Mouse (Mus musculus) CH12.LX (cell line): ENCODE data around the gene Abcc3. TPM values are rescaled to one million over a fixed set of nuclear protein-coding genes. Genes with fewer than 3 reads are reported as not detected.

Experiments
- DNase-seq: peaks from one replicate; pipeline ENCODE4 v3.0.0-alpha.2; 2013; ENCODE audit errors: extremely low read depth
- H3K27ac ChIP-seq: 2 replicates; pipeline ENCODE4 v1.5.1; 2012; ENCODE audit warnings: low read depth, mild to moderate bottlenecking, control low read depth, moderate library complexity; ENCODE audit not compliant: insufficient read depth
- H3K27me3 ChIP-seq: replicated peaks from 2 replicates; pipeline ENCODE3; 2012; ENCODE audit warnings: inconsistent platforms
- H3K36me3 ChIP-seq, 2 experiments: replicated peaks in 1 of 2; 2 replicates each; pipeline versions ENCODE3 to v1.6.1; 2012; ENCODE audit warnings: inconsistent platforms in 1 of 2, low read length in 1 of 2, mild to moderate bottlenecking in 1 of 2, mixed read lengths in 1 of 2, moderate library complexity in 1 of 2; ENCODE audit not compliant: control insufficient read depth in 1 of 2, insufficient read depth in 1 of 2
- H3K4me1 ChIP-seq, 2 experiments: 2 replicates each; pipeline ENCODE4 v1.6.1; 2012; ENCODE audit warnings: inconsistent platforms in 1 of 2, moderate library complexity in 1 of 2; ENCODE audit not compliant: insufficient read depth in 2 of 2, control insufficient read depth in 1 of 2
- H3K4me2 ChIP-seq: 2 replicates; pipeline ENCODE4 v1.6.1; 2012; ENCODE audit warnings: low read depth, mild to moderate bottlenecking, control low read depth; ENCODE audit not compliant: poor library complexity, insufficient read depth, severe bottlenecking
- H3K4me3 ChIP-seq, 3 experiments: fragments of 150-350 bp in 1 of 3; sonication (generic) in 1 of 3; replicated peaks in 1 of 3; 2 replicates each; pipeline versions ENCODE3 to v1.5.1; 2011 to 2012; ENCODE audit warnings: low read depth in 2 of 3, low read length in 2 of 3, mild to moderate bottlenecking in 2 of 3, moderate library complexity in 2 of 3, control low read depth in 1 of 3, improper control_type of control experiment in 1 of 3, inconsistent platforms in 1 of 3, mixed read lengths in 1 of 3; ENCODE audit not compliant: poor library complexity in 1 of 3
- H3K79me2 ChIP-seq: replicated peaks from 2 replicates; pipeline ENCODE4 v1.6.1; 2012; ENCODE audit warnings: mild to moderate bottlenecking, moderate library complexity; ENCODE audit not compliant: control insufficient read depth, poor library complexity, insufficient read depth, severe bottlenecking; ENCODE audit errors: extremely low read depth
- H3K9ac ChIP-seq: 2 replicates; pipeline ENCODE4 v1.6.1; 2012; ENCODE audit warnings: low read depth, mild to moderate bottlenecking, control low read depth, moderate library complexity; ENCODE audit not compliant: insufficient read depth
- H3K9me3 ChIP-seq: replicated peaks from 2 replicates; pipeline ENCODE3; 2012; ENCODE audit warnings: low read length, inconsistent platforms, mixed read lengths
- BHLHE40 ChIP-seq: IDR thresholded peaks from 2 replicates; pipeline ENCODE4 v1.6.1; 2011; ENCODE audit warnings: mild to moderate bottlenecking, low read depth, low read length, improper control_type of control experiment
- CHD1 ChIP-seq: IDR thresholded peaks from 2 replicates; pipeline ENCODE4 v1.6.1; 2012; ENCODE audit warnings: low read depth, low read length, improper control_type of control experiment, inconsistent platforms
- CHD2 ChIP-seq: IDR thresholded peaks from 2 replicates; pipeline ENCODE4 v1.6.1; 2011; ENCODE audit warnings: low read length, improper control_type of control experiment
- CTCF ChIP-seq, 2 experiments: IDR thresholded peaks in 1 of 2; conservative IDR thresholded peaks in 1 of 2; 2 replicates each; pipeline ENCODE4 v1.5.1; 2011 to 2012; ENCODE audit warnings: low read depth in 2 of 2, low read length in 2 of 2, improper control_type of control experiment in 1 of 2, inconsistent platforms in 1 of 2, mild to moderate bottlenecking in 1 of 2, moderate library complexity in 1 of 2
- E2F4 ChIP-seq: IDR thresholded peaks from 2 replicates; pipeline ENCODE4 v1.6.1; 2011; ENCODE audit warnings: low read depth, low read length, improper control_type of control experiment; ENCODE audit not compliant: insufficient replicate concordance
- ELF1 ChIP-seq: IDR thresholded peaks from 2 replicates; pipeline ENCODE4 v1.6.1; 2014; ENCODE audit warnings: low read depth, mild to moderate bottlenecking, inconsistent platforms, low read length, improper control_type of control experiment
- EP300 ChIP-seq: IDR thresholded peaks from 2 replicates; pipeline ENCODE4 v1.6.1; 2011; ENCODE audit warnings: low read length, improper control_type of control experiment
- GABPA ChIP-seq: IDR thresholded peaks from 2 replicates; pipeline ENCODE4 v1.6.1; 2012; ENCODE audit warnings: low read depth, low read length, improper control_type of control experiment, inconsistent platforms; ENCODE audit not compliant: insufficient replicate concordance
- HCFC1 ChIP-seq: IDR thresholded peaks from 2 replicates; pipeline ENCODE4 v1.6.1; 2012; ENCODE audit warnings: low read depth, mild to moderate bottlenecking, inconsistent platforms, low read length, improper control_type of control experiment
- IRF4 ChIP-seq: IDR thresholded peaks from 2 replicates; pipeline ENCODE4 v1.6.1; 2014; ENCODE audit warnings: low read depth, mild to moderate bottlenecking, inconsistent platforms, low read length, improper control_type of control experiment
- JUN ChIP-seq: IDR thresholded peaks from 2 replicates; pipeline ENCODE4 v1.6.1; 2011; ENCODE audit warnings: low read depth, mild to moderate bottlenecking, low read length, improper control_type of control experiment, moderate library complexity; ENCODE audit not compliant: insufficient read depth
- JUND ChIP-seq: conservative IDR thresholded peaks from 2 replicates; pipeline ENCODE4 v1.6.1; 2011; ENCODE audit warnings: low read depth, low read length, improper control_type of control experiment
- MAFK ChIP-seq: IDR thresholded peaks from 2 replicates; pipeline ENCODE4 v1.6.1; 2011; ENCODE audit warnings: low read length, improper control_type of control experiment; ENCODE audit not compliant: insufficient replicate concordance
- MAX ChIP-seq: IDR thresholded peaks from 2 replicates; pipeline ENCODE4 v1.6.1; 2011; ENCODE audit warnings: low read length, improper control_type of control experiment
- MAZ ChIP-seq: IDR thresholded peaks from 2 replicates; pipeline ENCODE4 v1.6.1; 2012; ENCODE audit warnings: low read depth, mild to moderate bottlenecking, inconsistent platforms, low read length, improper control_type of control experiment, moderate library complexity
- MXI1 ChIP-seq: IDR thresholded peaks from 2 replicates; pipeline ENCODE4 v1.6.1; 2011; ENCODE audit warnings: mild to moderate bottlenecking, low read depth, low read length, improper control_type of control experiment
- MYC ChIP-seq: IDR thresholded peaks from 2 replicates; pipeline ENCODE4 v1.6.1; 2011; ENCODE audit warnings: low read depth, mild to moderate bottlenecking, improper control_type of control experiment, low read length
- NELFE ChIP-seq: IDR thresholded peaks from 2 replicates; pipeline ENCODE4 v1.6.1; 2011; ENCODE audit warnings: low read depth, low read length, improper control_type of control experiment
- NRF1 ChIP-seq: IDR thresholded peaks from 2 replicates; pipeline ENCODE4 v1.6.1; 2014; ENCODE audit warnings: low read depth, mild to moderate bottlenecking, inconsistent platforms, low read length, improper control_type of control experiment, moderate library complexity
- PAX5 ChIP-seq: IDR thresholded peaks from 2 replicates; pipeline ENCODE4 v1.6.1; 2012; ENCODE audit warnings: low read length, inconsistent platforms, mixed read lengths
- POLR2A ChIP-seq: IDR thresholded peaks from 2 replicates; pipeline ENCODE4 v1.6.1; 2011; ENCODE audit warnings: low read depth, mild to moderate bottlenecking, improper control_type of control experiment, low read length
- POLR2AphosphoS2 ChIP-seq: IDR thresholded peaks from 2 replicates; pipeline ENCODE4 v1.6.1; 2011; ENCODE audit warnings: low read depth, low read length, improper control_type of control experiment
- RCOR1 ChIP-seq: conservative IDR thresholded peaks from 2 replicates; pipeline ENCODE4 v1.6.1; 2012; ENCODE audit warnings: low read depth, mild to moderate bottlenecking, inconsistent platforms, low read length, improper control_type of control experiment
- SIN3A ChIP-seq: IDR thresholded peaks from 2 replicates; pipeline ENCODE4 v1.6.1; 2012; ENCODE audit warnings: low read length, improper control_type of control experiment, inconsistent platforms
- SMC3 ChIP-seq: IDR thresholded peaks from 2 replicates; pipeline ENCODE4 v1.6.1; 2011; ENCODE audit warnings: low read depth, low read length, improper control_type of control experiment
- TCF12 ChIP-seq: IDR thresholded peaks from 2 replicates; pipeline ENCODE4 v1.6.1; 2014; ENCODE audit warnings: low read depth, mild to moderate bottlenecking, inconsistent platforms, low read length, improper control_type of control experiment
- UBTF ChIP-seq: IDR thresholded peaks from 2 replicates; pipeline ENCODE4 v1.6.1; 2012; ENCODE audit warnings: low read depth, mild to moderate bottlenecking, inconsistent platforms, low read length, improper control_type of control experiment, moderate library complexity
- USF1 ChIP-seq: IDR thresholded peaks from 2 replicates; pipeline ENCODE4 v1.6.1; 2014; ENCODE audit warnings: low read depth, mild to moderate bottlenecking, inconsistent platforms, low read length, improper control_type of control experiment
- ZKSCAN1 ChIP-seq: IDR thresholded peaks from 2 replicates; pipeline ENCODE4 v1.6.1; 2012; ENCODE audit warnings: low read depth, inconsistent platforms, low read length, improper control_type of control experiment, borderline replicate concordance
- ZNF384 ChIP-seq: IDR thresholded peaks from 2 replicates; pipeline ENCODE4 v1.6.1; 2012; ENCODE audit warnings: low read depth, low read length, improper control_type of control experiment, inconsistent platforms
- dilution Hi-C: fragments of 300-500 bp; cut with MboI; formaldehyde crosslinking; loops from 2 replicates; pipeline ENCODE4 v1.14.3; 2020; ENCODE audit warnings: low sequenced_read_pairs; ENCODE audit not compliant: extremely low pct_unique_long_range_greater_than_20kb, extremely low pct_ligation_motif_present
- in situ Hi-C: fragments of 300-500 bp; cut with MboI; formaldehyde crosslinking; loops from 3 replicates; pipeline ENCODE4 v1.14.3; 2019; ENCODE audit warnings: low sequenced_read_pairs, low pct_ligation_motif_present, low pct_unique_long_range_greater_than_20kb, mixed read lengths
- polyA plus RNA-seq: library from polyadenylated mRNA; unstranded; fragments of >175 nt; gene quantifications from 2 replicates; pipeline ENCODE4 v1.2.1, GENCODE M21; 2012; ENCODE audit warnings: low read depth; ENCODE audit not compliant: insufficient read length
- total RNA-seq, 2 experiments: library from RNA; depleted of rRNA; stranded (reverse); fragments of 300-350 nt in 1 of 2; fragments of >200 nt in 1 of 2; gene quantifications; 2 replicates each; pipeline ENCODE4 v1.2.3; 2012 to 2014

Gene Abcc3
- total and polyA plus RNA-seq, 3 experiments: 0.21 to 0.66 (median 0.40) TPM

DNA sequence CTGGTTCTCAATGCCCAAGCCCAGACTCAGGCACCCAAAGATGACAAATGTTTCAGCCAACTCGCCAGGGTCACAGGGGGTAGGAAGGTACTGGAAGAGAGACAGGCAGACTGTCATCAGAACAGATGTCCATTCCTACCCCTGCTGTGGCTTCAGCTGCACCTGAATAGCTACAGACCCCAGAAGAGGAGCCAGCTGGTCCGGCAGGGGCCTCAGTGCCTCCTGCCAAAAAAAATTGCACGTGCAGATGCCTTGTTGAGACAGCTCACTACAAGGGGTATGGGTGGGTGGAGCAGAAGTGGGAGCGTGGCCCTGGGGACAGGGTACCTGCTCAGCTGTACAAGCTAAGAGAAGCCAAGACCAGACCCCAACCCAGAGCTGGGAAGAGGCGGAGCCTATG is 31.1 kb upstream of the Abcc3 start:
- Histone ChIP-seq H3K4me1 (peaks cover 23 to 70% of the 10 kb centered on the region in 2 experiments), H3K4me2 (no peak overlapping the region), H3K36me3 (no peaks in the 10 kb centered on the region), H3K27me3 (no peaks in the 10 kb centered on the region), H3K27ac (no peak overlapping the region), H3K9me3 (no peaks in the 10 kb centered on the region), H3K4me3 (no peak overlapping the region), H3K79me2 (no peaks in the 10 kb centered on the region)
- in situ Hi-C loops: loop anchor here (5.0 kb wide), 1 partner anchor 58 kb away; no protein-coding TSS in a partner anchor
- dilution Hi-C loops: no loop called here
- no peak for DNase-seq
- TF ChIP-seq MAX: no peak
- TF ChIP-seq GABPA: no peak
- TF ChIP-seq EP300: no peak
- TF ChIP-seq IRF4: no peak
- no peak for TF ChIP-seq ZNF384
- no peak for TF ChIP-seq JUN
- no peak for TF ChIP-seq CHD1
- no peak for TF ChIP-seq MAFK
- TF ChIP-seq JUND: no peak
- TF ChIP-seq USF1: no peak
- no peak for TF ChIP-seq ELF1
- no peak for TF ChIP-seq SIN3A
- no peak for TF ChIP-seq POLR2AphosphoS2
- TF ChIP-seq BHLHE40: no peak
- TF ChIP-seq TCF12: no peak
- TF ChIP-seq, all 38 proteins: peak for 0
- H3K9ac ChIP-seq: no peak overlapping the region

DNA sequence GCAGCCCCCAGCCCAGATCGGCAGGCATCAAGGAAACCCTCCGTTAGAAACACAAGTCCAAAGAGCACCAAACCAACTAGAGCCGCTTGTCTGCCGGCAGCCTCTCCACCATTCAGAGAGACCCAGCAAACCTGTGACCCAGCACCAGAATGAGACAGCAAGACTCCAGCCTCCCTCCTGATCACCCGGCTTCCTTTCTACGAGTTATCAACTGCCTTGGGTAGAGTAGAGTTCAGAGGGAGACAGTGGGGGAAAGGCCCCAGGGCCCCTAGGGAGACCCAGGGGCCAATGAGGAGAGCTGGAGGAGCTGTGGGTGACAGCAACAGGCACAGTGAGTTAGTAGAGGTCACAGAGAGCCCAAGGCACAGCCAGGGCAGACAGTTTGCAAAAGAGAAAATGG is 28.2 kb upstream of the Abcc3 start:
- in situ Hi-C loops: loop anchor here (5.0 kb wide), 1 partner anchor 61 kb away; no protein-coding TSS in a partner anchor
- H3K4me3 ChIP-seq: peak overlapping the region in 2 of 3 experiments; percentile 45 to 52
- dilution Hi-C loops: no loop called here
- peak overlapping the region; percentile 80 for H3K27ac ChIP-seq
- H3K36me3 ChIP-seq: peaks cover 0 to 4% of the 10 kb centered on the region in 2 experiments
- peak overlapping the region; percentile 76 for H3K4me2 ChIP-seq
- no peaks in the 10 kb centered on the region for H3K9me3 ChIP-seq
- no peaks in the 10 kb centered on the region for H3K27me3 ChIP-seq
- peak overlapping the region; percentile 42 for H3K9ac ChIP-seq
- peaks cover 22 to 50% of the 10 kb centered on the region in 2 experiments for H3K4me1 ChIP-seq
- no peaks in the 10 kb centered on the region for H3K79me2 ChIP-seq
- DNase-seq: peak; percentile 93
- TF ChIP-seq RCOR1: no peak
- no peak for TF ChIP-seq MAFK
- peak; percentile 20; the same call in 1 of the 2 replicates for TF ChIP-seq SMC3
- TF ChIP-seq USF1: no peak
- peak; percentile 28; the same call in 1 of the 2 replicates for TF ChIP-seq BHLHE40
- TF ChIP-seq CTCF (conservative IDR thresholded peaks at IDR 0.05 in 1 of 2, IDR thresholded peaks at IDR 0.05 in 1 of 2; ENCODE audit: low read depth in 2 of 2, low read length in 2 of 2): no peak
- TF ChIP-seq MYC: no peak
- TF ChIP-seq UBTF: 0 out of 2 replicates have a peak, but pooled peaks have one; percentile 68
- TF ChIP-seq GABPA: no peak
- TF ChIP-seq MAX: peak; percentile 27; the same call in 1 of the 2 replicates
- TF ChIP-seq IRF4: peak; percentile 76
- 0 out of 2 replicates have a peak, but pooled peaks have one; percentile 7 for TF ChIP-seq ELF1
- TF ChIP-seq CHD2: no peak
- peak; percentile 64 for TF ChIP-seq POLR2A
- TF ChIP-seq ZKSCAN1: no peak
- no peak for TF ChIP-seq ZNF384
- TF ChIP-seq NRF1: no peak
- no peak for TF ChIP-seq PAX5
- no peak for TF ChIP-seq E2F4
- TF ChIP-seq MXI1: 0 out of 2 replicates have a peak, but pooled peaks have one; percentile 26
- no peak for TF ChIP-seq JUN
- peak; percentile 63; the same call in 1 of the 2 replicates for TF ChIP-seq SIN3A
- 0 out of 2 replicates have a peak, but pooled peaks have one; percentile 64 for TF ChIP-seq CHD1
- peak; percentile 86 for TF ChIP-seq MAZ
- peak; percentile 81; the same call in 1 of the 2 replicates for TF ChIP-seq TCF12
- TF ChIP-seq HCFC1: peak; percentile 37; the same call in 1 of the 2 replicates
- peak; percentile 77 for TF ChIP-seq NELFE
